Mouse (Mus musculus): ENCODE measurements around the gene Hdac1.
"Not testable (repeated sequence)": the region's sequence is repeated elsewhere in the genome, so short reads cannot be mapped to it uniquely, and the experiment has no call there.

Gene Hdac1

DNA sequence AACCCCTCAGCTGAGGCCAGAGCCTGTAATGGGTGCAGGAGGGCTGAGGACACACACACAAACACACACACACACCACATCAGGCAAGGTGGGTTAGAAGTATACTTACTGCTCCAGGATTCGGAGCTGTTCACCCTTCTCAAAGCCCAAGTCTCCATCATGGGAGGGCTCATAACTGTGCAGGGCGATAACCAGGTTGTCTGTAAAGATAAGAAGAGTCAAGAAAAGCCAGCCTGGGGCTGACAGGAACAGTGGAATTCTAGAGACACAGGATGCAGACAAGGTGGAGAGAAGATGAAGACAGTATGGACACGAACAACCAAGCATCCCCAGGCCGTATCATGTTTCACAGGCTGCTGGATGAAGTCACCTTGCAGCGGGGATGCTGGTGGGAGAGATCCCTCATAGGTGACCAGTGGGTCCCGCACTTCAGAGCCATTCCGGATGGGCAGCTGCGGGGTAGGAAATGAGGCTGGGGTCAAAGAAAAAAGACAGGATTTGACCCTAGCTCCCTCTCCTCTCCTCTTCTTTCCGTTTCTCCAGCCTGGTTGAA, 14.8 kb upstream of the Hdac1 start:
- DNase-seq: no peak

GRCm38 (mm10) chr4:129556532-129557223, 14.2 kb upstream of the Hdac1 start:
- DNase-seq: peak; percentile 93

DNA sequence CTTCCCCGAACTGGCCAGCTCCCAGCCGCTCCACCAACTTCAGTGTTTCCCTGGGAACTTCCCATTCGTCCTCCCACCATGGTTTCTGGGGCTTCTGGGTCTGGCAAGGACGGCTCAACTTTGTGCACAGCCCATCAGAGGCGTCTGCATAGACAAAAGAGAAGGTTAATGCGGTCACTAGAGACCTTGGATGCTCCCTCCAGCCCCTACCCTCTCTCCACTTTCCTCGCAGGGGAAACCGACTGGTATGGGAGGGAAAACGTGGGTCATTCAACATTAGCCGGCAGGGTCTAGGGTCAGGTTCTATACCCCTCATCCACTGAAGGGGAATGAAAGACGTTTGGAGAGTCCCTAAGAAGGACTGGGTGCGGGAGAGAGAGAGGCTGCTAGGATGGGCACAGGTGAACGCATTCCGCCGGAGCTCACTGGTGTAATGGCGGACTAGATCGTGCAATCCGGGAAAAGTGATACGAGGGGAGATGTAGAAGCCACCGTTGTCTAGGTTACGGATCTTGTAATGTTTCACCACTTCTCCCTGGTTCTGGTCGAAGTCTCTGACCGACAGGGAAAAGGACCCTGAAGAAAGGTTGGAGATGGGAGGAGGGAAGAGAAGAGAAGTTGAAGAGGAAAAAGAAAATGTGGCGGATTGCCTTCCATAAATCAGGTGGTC, 13.5 kb upstream of the Hdac1 start:
- no peak for DNase-seq

DNA sequence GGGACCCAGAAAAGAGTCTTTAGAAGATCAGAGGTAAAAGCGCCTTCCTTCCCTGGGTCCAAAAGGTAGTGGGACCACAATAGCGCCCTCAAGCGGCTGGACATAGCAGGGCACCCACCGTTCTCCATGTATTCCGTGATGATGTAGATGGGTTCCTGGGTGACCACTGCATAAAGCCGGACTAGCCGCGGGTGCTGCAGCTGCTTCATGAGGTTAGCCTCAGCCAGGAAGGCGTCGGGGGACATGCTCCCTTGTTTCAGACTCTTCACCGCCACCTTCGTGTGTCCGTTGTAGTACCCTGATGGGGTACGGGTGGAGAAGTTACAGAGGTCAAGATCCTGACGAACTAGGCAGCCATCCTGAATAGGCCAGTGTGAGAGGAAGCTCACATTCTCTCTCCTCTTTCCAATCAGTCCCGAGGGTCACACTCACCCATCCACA, 12.9 kb upstream of the Hdac1 start:
- peak; percentile 60 for DNase-seq

- DNase-seq: not testable (repeated sequence)
Observed at GRCm38 (mm10) chr4:129554512-129554911, 12.0 kb upstream of the Hdac1 start.

- DNase-seq: no peak
Observed at GRCm38 (mm10) chr4:129550295-129550694, 7.8 kb upstream of the Hdac1 start.

GRCm38 (mm10) chr4:129549306-129549705, 6.8 kb upstream of the Hdac1 start:
- peak; percentile 41 for DNase-seq

GRCm38 (mm10) chr4:129547631-129548030, 5.1 kb upstream of the Hdac1 start:
- not testable (repeated sequence) for DNase-seq

DNA sequence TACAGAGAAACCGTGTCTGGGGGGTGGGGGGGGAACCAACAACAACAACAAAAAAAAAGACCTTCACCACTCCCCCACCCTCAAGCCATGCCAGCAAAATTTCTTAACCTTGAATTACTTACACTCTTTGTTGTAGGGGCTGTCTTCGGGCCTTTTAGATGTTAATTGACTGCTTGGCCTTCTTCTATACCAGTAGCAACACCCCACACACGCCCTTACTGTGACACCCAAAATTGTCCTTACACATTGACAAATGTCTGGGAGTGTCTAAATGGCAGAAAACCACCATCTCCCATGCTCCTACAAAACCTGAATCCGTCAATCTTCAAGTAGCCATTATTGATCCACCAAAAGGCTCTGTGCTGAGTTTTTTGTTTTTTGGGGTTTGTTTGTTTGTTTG, 1.6 kb upstream of the Hdac1 start:
- DNase-seq: no peak

DNA sequence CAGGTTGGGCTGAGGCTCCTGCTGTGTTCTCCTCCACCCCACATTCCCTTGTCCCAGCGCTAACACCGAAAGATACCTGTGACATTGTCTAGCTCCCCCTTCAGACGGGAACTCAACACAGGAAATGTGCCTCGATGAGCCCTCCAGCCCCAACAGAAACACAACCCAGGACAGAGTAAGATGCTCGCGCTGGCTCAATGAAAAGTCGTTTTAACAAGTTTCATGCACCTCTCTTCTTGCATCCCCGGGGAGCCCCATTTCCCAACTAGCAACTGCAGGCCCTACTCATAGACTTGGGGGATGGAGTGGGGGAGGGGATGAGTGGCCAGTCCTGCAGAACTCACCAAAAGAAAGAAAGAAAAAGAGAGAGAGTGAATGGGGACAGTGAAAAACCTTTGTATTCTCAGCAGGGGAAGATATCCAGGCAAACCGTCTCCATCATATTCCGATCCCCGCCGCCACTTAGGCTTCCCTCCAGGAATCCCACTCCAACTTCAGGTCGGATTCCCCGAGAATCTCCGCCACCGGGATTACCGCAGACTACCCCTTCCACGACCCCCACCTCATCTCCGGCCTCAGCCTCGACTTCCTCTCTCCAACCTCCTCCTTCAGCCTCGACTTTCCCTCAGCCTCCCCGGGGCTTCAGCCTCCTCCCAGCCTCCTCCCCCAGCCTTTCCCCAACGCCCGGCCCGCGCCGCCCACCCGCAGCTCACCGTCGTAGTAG, 483 bp downstream of the Hdac1 start:
- DNase-seq: peak; percentile 26

- DNase-seq: peak; percentile 20
Observed at GRCm38 (mm10) chr4:129540012-129540411, 2.5 kb downstream of the Hdac1 start.

DNA sequence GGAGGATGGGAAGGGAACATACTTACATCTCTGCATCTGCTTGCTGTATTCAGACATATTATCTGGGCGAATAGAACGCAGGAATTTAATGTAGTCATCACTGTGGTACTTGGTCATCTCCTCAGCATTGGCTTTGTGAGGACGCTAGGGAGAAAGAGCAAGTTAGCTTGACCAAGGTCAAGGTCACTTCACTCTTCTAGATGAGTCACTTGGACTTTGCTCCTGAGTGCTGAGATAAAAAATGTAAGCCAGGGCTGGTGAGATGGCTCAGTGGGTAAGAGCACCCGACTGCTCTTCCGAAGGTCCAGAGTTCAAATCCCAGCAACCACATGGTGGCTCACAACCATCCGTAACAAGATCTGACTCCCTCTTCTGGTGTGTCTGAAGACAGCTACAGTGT, 13.6 kb downstream of the Hdac1 start:
- not testable (repeated sequence) for DNase-seq

GRCm38 (mm10) chr4:129525889-129526288, 16.6 kb downstream of the Hdac1 start:
- no peak for DNase-seq

GRCm38 (mm10) chr4:129525338-129525737, 17.2 kb downstream of the Hdac1 start:
- DNase-seq: no peak

DNA sequence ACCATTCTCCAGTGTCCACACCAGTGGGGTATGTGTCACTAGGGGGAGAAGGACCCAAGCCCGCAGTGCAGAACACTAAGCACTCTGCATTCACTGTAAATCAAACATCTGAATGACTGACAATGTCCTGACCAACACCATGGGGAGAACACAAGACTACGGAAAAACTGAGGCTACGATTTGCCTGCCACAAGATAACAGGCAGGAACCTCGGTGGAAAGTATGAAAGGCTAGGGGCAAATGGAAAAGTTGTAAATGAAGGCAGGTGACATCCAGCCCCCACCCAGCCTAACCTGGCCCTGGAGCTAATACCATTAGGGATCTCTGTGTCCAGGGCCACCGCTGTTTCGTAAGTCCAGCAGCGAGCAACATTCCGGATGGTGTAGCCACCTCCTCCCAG, 24.0 kb downstream of the Hdac1 start:
- no peak for DNase-seq

DNA sequence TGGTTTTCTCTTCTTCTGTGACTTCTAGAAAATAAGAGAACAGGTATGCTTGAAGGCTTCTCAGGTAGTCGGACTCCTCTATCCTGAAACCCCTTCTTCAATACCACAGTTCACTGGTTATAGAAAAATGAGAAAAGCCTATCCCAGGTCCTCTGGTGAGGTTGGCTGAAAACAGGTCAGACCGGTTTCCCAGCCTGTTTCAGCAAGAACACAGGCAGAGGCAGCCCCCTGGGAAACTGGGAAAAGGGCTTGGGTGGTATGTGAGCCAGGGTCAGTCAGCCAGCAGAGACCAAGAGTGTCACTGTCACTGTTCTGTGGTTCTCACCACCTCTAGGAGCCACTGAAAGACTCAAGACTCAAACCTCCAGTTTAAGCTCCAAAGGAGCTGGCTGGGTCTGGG, 25.6 kb downstream of the Hdac1 start:
- DNase-seq: peak; percentile 46

GRCm38 (mm10) chr4:129514300-129514898, 28.1 kb downstream of the Hdac1 start:
- DNase-seq: peak; percentile 57

GRCm38 (mm10) chr4:129513891-129514290, 28.6 kb downstream of the Hdac1 start:
- DNase-seq: no peak

- peak; percentile 85 for DNase-seq
Observed at GRCm38 (mm10) chr4:129513086-129513767, 29.3 kb downstream of the Hdac1 start, which contains the start of gene Marcksl1. TSS of gene Marcksl1 (plus strand) at chr4:129513581.

DNA sequence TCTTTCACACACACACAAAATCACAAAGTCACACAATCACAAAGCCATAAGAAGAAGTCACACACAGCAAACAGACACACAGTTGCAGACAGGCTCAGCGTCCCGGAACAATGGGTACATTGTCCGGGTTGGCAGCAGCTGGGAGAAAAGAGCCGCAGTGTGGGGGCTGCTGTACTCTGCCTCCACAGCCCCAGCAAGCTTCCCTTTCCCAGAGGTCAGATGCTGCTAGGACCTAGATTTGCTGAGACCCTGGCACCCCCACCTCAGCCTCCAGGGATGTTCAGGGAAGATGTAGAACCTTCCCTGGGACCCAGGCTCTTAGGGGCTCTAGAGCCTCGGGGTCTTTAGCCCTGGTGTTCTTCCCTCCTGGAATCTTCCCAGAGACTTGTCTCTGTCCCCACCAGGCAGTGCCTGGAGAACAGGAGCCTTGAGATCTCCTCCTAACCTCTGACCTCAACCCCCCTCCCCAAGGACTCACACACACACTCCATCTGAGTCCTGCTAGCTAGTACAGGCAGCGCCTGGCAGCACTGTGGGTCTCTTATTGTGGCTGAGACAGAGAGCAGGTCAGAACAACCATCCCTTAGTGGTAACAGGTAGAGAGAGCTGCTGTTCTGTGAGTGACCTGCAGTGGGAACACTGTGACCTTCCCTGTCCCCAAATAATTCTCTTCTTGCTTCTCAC, 31.0 kb downstream of the Hdac1 start:
- no peak for DNase-seq

DNA sequence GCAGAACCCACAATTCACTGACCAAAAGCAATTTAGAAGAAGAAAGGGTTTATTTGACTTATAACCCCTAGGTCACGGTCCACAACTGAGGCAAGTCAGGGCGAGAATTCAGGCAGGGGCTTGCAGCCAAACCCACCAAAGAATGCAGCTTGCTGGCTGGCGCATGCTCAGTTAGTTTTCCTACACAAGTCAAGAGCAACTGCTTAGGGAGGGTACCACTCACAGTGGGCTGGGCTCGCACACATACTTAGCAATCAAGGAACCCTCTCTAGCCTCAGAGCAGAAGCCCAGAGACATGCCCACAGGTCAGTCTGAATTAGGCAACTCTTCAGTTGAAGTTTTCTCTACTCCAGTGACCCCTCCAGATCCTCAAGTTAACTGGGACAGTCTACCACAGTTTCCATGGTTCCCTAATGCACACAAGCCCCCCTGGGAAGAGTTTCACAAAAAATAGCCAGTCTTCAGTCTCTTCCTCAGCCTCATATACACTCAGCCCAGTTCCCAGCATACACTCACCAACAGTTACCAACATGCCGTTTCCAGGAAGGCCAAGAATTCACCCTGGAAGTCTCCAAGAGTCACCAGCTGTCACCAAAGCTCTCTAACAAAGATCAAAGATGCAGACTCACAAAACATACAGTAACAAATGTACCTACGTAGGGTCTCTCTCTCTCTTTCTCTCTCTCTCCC, 31.6 kb downstream of the Hdac1 start:
- DNase-seq: no peak

All from kidney, adult 18-20 months (tissue).